Mouse (Mus musculus): ENCODE data around the gene Zfp972. TPM values are rescaled to one million over a fixed set of nuclear protein-coding genes. Genes with fewer than 3 reads are reported as not detected.

The Zfp972 gene
- total RNA-seq (2023) = not detected

GRCm38 (mm10) chr2:177925563-177926103 is at the start of gene Zfp972:
TSS of gene Zfp972 (minus strand) at chr2:177925613.

DNA sequence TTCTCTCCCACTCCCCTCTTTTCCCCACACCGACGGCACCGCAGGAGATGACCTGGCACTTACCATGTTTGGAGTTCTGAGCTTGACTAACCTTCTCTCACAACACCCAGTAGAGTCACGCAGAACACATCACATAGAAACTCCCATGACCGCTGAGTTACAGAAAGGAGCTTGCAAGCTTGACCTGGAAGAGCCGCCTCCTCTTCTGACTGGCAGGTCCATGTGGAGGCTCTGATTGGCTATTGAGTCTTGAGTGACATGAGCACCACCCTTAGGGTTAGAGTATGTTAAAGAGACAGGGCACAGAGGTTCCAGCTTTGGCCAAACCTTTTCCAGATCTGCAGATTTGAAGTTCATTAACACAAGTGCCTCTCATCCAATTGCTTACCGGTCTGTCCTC is 31.7 kb upstream of the Zfp972 start, which contains the start of gene Gm14326:
Gm14326 (minus strand) TSS at position 153 of the 400 bp plus-strand sequence.

DNA sequence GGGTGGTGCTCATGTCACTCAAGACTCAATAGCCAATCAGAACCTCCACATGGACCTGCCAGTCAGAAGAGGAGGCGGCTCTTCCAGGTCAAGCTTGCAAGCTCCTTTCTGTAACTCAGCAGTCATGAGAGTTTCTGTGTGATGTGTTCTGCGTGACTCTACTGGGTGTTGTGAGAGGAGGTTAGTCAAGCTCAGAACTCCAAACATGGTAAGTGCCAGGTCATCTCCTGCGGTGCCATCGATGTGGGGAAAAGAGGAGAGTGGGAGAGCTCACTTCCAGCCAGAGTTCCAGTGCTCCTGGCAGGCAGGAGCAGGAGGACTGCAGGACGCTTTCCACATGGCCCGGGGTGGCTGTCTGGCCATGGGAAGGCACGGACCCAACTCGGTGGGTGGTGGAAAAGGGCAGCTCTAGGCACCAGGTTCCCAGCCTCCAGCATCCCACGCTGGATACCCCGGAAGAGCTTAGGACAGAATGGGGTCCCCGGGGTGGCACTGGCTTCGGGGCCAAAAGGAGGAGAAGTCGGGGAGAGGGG is 28.3 kb downstream of the Zfp972 start, which contains the start of gene Gm14327:
Gm14327 (plus strand) TSS at position 51 of the 533 bp plus-strand sequence.

Other genes with a start within 250 kb of the Zfp972 start
- 3.2 TPM for gene Gm14322, start 166.3 kb downstream of the Zfp972 start, total RNA-seq (2023)
- gene Gm14325, start 85.3 kb downstream of the Zfp972 start, total RNA-seq (2023) = 2.9 TPM
- 4.3 TPM for gene Gm14327, start 28.5 kb downstream of the Zfp972 start, total RNA-seq (2023)
- gene Gm14326, start 31.7 kb upstream of the Zfp972 start, total RNA-seq (2023) = 10.1 TPM
- gene Zfp971, start 97.7 kb upstream of the Zfp972 start, total RNA-seq (2023) = 8.8 TPM
- gene Zfp931, start 152.9 kb upstream of the Zfp972 start, total RNA-seq (2023) = 7.5 TPM
- not detected for gene Phactr3, start 193.4 kb upstream of the Zfp972 start, total RNA-seq (2023)

All from CD4-positive naive resting alpha-beta T cell, adult 57 days (primary cell).